28 mouse cellular contexts compared by ENCODE assay signal in genomic region chr5:131978939-131979338, GRCm38 (mm10).
DNase-seq lines count a peak whose midpoint lies in the region; ATAC-seq and TF ChIP-seq lines count a peak whose summit lies in the region.
"Had no signal": no experiment of that assay in that cellular context is flagged by ENCODE, and none has a peak within 500 bp of the region (broad histone marks: within the 10 kb centered on the region; RNA-seq: fewer than 3 reads in every experiment).

No protein-coding gene starts in this region.

- 57% methylated on average over 9 of the region's 9 CpGs for whole genome bisulfite sequencing in forebrain, embryonic 13.5 days
- WGBS in forebrain, embryonic 10.5 days = 66% methylated on average over 9 of the region's 9 CpGs
- WGBS in forebrain, embryonic 16.5 days = 43% methylated on average over 9 of the region's 9 CpGs
- 52% methylated on average over 9 of the region's 9 CpGs for WGBS in stomach, postnatal 0 days

- no peaks in the 10 kb centered on the region for H3K9me3 ChIP-seq in forebrain, embryonic 13.5 days (replicated peaks)
- no peaks in the 10 kb centered on the region for H3K9me3 ChIP-seq in forebrain, embryonic 10.5 days
- H3K9me3 ChIP-seq in forebrain, embryonic 16.5 days (ENCODE audit: control insufficient read depth, low read length) = no peaks in the 10 kb centered on the region
- no peaks in the 10 kb centered on the region for H3K9me3 ChIP-seq in stomach, postnatal 0 days (ENCODE audit: control insufficient read depth, low read length)
- H3K9me3 ChIP-seq: embryonic facial prominence, embryonic 13.5 days; heart, embryonic 10.5 days; hindbrain, embryonic 13.5 days; limb, embryonic 15.5 days; liver, embryonic 13.5 days; megakaryocyte, embryonic 14.5 days; midbrain, embryonic 12.5 days; neural tube, embryonic 12.5 days had no signal

- 0 out of 2 replicates have a peak overlapping the region, but pooled peaks have one; percentile 4 for H3K27ac ChIP-seq in forebrain, embryonic 13.5 days
- no peak overlapping the region for H3K27ac ChIP-seq in forebrain, embryonic 10.5 days
- H3K27ac ChIP-seq in forebrain, embryonic 16.5 days (ENCODE audit: low read length) = no peak overlapping the region
- no peak overlapping the region for H3K27ac ChIP-seq in stomach, postnatal 0 days (replicated peaks)
- H3K27ac ChIP-seq: embryonic facial prominence, embryonic 13.5 days; heart, embryonic 10.5 days; hindbrain, embryonic 13.5 days; left cerebral cortex, adult 2 months; limb, embryonic 15.5 days; liver, embryonic 13.5 days; midbrain, embryonic 12.5 days; neural tube, embryonic 12.5 days had no signal

- peaks cover 31% of the 10 kb centered on the region for H3K4me1 ChIP-seq in forebrain, embryonic 13.5 days
- peaks cover 8% of the 10 kb centered on the region; the same call in 1 of the 2 replicates for H3K4me1 ChIP-seq in forebrain, embryonic 10.5 days
- peaks cover 15% of the 10 kb centered on the region for H3K4me1 ChIP-seq in forebrain, embryonic 16.5 days (replicated peaks; ENCODE audit: control insufficient read depth, insufficient read depth, low read length)
- no peaks in the 10 kb centered on the region for H3K4me1 ChIP-seq in stomach, postnatal 0 days (replicated peaks; ENCODE audit: control insufficient read depth, insufficient read depth)
- H3K4me1 ChIP-seq: heart, embryonic 10.5 days; limb, embryonic 15.5 days; liver, embryonic 13.5 days; midbrain, embryonic 12.5 days; neural tube, embryonic 12.5 days had no signal

- ATAC-seq in forebrain, embryonic 13.5 days = peak; percentile 38; the same call in 1 of the 2 replicates
- peak; percentile 62; the same call in 1 of the 2 replicates for ATAC-seq in forebrain, embryonic 16.5 days
- no peak for ATAC-seq in stomach, postnatal 0 days (ENCODE audit: low FRiP score, low TSS enrichment)
- ATAC-seq: intestine, postnatal 0 days; lung, postnatal 0 days had no signal

- TF ChIP-seq EP300 in stomach, postnatal 0 days (optimal IDR thresholded peaks at IDR 0.05) = no peak

- TF ChIP-seq CTCF in stomach, postnatal 0 days (IDR thresholded peaks at IDR 0.05; ENCODE audit: low read depth) = no peak

- H3K4me3 ChIP-seq in forebrain, embryonic 13.5 days = no peak overlapping the region
- no peak overlapping the region for H3K4me3 ChIP-seq in forebrain, embryonic 10.5 days
- H3K4me3 ChIP-seq in forebrain, embryonic 16.5 days (replicated peaks; ENCODE audit: low read length) = no peak overlapping the region
- no peak overlapping the region for H3K4me3 ChIP-seq in stomach, postnatal 0 days (ENCODE audit: low read depth, low read length)
- H3K4me3 ChIP-seq: embryonic facial prominence, embryonic 13.5 days; heart, embryonic 10.5 days; hindbrain, embryonic 13.5 days; left cerebral cortex, adult 2 months; limb, embryonic 15.5 days; liver, embryonic 13.5 days; megakaryocyte, embryonic 14.5 days; midbrain, embryonic 12.5 days; myocyte; neural tube, embryonic 12.5 days had no signal

- DNase-seq in forebrain, embryonic 10.5 days (ENCODE audit: extremely low spot score, low spot score) = no peak
- peak; percentile 27 for DNase-seq in embryo, embryonic 10.5 days (ENCODE audit: low spot score)
- no peak for DNase-seq in right cerebral cortex, postnatal 36 days (ENCODE audit: low spot score in 2 of 2)
- no peak for DNase-seq in stomach, postnatal 0 days (ENCODE audit: low spot score)
- DNase-seq in layer of hippocampus, adult 9-10 months (ENCODE audit: low spot score) = no peak
- DNase-seq: cerebellum, adult 11-12 months; cerebellum, adult 9-11 months; gastrocnemius, postnatal 10 days; heart, postnatal 36 days; kidney, postnatal 14 days; liver, embryonic 13.5 days; lung, adult 18-20 months; lung, postnatal 4 days; right cerebral cortex, adult 18-20 months; thymus, postnatal 4 days had no signal

- no peaks in the 10 kb centered on the region for H3K36me3 ChIP-seq in forebrain, embryonic 13.5 days (ENCODE audit: poor library complexity, severe bottlenecking)
- no peaks in the 10 kb centered on the region for H3K36me3 ChIP-seq in forebrain, embryonic 10.5 days (replicated peaks)
- H3K36me3 ChIP-seq in forebrain, embryonic 16.5 days (ENCODE audit: control insufficient read depth, insufficient read depth) = no peaks in the 10 kb centered on the region
- no peaks in the 10 kb centered on the region for H3K36me3 ChIP-seq in stomach, postnatal 0 days (ENCODE audit: control insufficient read depth, insufficient read depth, low read length)
- H3K36me3 ChIP-seq: embryonic facial prominence, embryonic 13.5 days; heart, embryonic 10.5 days; hindbrain, embryonic 13.5 days; limb, embryonic 15.5 days; liver, embryonic 13.5 days; midbrain, embryonic 12.5 days; neural tube, embryonic 12.5 days had no signal

- H3K9ac ChIP-seq in forebrain, embryonic 13.5 days = no peak overlapping the region
- no peak overlapping the region for H3K9ac ChIP-seq in forebrain, embryonic 16.5 days (replicated peaks; ENCODE audit: low read depth, low read length)
- no peak overlapping the region for H3K9ac ChIP-seq in stomach, postnatal 0 days (ENCODE audit: low read length)
- H3K9ac ChIP-seq: embryonic facial prominence, embryonic 13.5 days; hindbrain, embryonic 13.5 days; limb, embryonic 15.5 days; liver, embryonic 13.5 days; midbrain, embryonic 12.5 days; neural tube, embryonic 12.5 days had no signal

- H3K27me3 ChIP-seq in forebrain, embryonic 13.5 days = no peaks in the 10 kb centered on the region
- H3K27me3 ChIP-seq in forebrain, embryonic 10.5 days (ENCODE audit: poor library complexity, severe bottlenecking) = no peaks in the 10 kb centered on the region
- H3K27me3 ChIP-seq in forebrain, embryonic 16.5 days (replicated peaks; ENCODE audit: control insufficient read depth, insufficient read depth, low read length) = no peaks in the 10 kb centered on the region
- no peaks in the 10 kb centered on the region for H3K27me3 ChIP-seq in stomach, postnatal 0 days (ENCODE audit: control insufficient read depth, insufficient read depth, low read length)
- H3K27me3 ChIP-seq: embryonic facial prominence, embryonic 13.5 days; hindbrain, embryonic 13.5 days; limb, embryonic 15.5 days; liver, embryonic 13.5 days; megakaryocyte, embryonic 14.5 days; midbrain, embryonic 12.5 days; neural tube, embryonic 12.5 days had no signal

- H3K4me2 ChIP-seq in forebrain, embryonic 13.5 days = no peak overlapping the region
- no peak overlapping the region for H3K4me2 ChIP-seq in forebrain, embryonic 16.5 days (ENCODE audit: low read length)
- no peak overlapping the region for H3K4me2 ChIP-seq in stomach, postnatal 0 days (replicated peaks; ENCODE audit: low read depth)
- H3K4me2 ChIP-seq: embryonic facial prominence, embryonic 13.5 days; hindbrain, embryonic 13.5 days; limb, embryonic 15.5 days; liver, embryonic 13.5 days; midbrain, embryonic 12.5 days; neural tube, embryonic 12.5 days had no signal
